Mouse (Mus musculus) brain, embryonic 14.5 days (tissue): ENCODE data around the gene Ccdc71.

Source experiments
- CTCF ChIP-seq: fragments of 200-500 bp; IDR thresholded peaks from 2 replicates; pipeline ENCODE4 v1.5.1; 2012; ENCODE audit warnings: inconsistent platforms, mild to moderate bottlenecking, moderate library complexity, borderline replicate concordance; ENCODE audit not compliant: insufficient read depth, insufficient read length; ENCODE audit errors: extremely low read depth
- POLR2A ChIP-seq: fragments of 200-500 bp; IDR thresholded peaks from 2 replicates; pipeline ENCODE4 v1.6.1; 2012; ENCODE audit warnings: mild to moderate bottlenecking, inconsistent platforms, borderline replicate concordance; ENCODE audit not compliant: poor library complexity, insufficient read depth, insufficient read length, severe bottlenecking; ENCODE audit errors: extremely low read depth

GRCm38 (mm10) chr9:108494905-108495304 lies 34.6 kb downstream of the Ccdc71 start:
- TF ChIP-seq POLR2A (no peak), CTCF (no peak)
